Mouse (Mus musculus) intestine, embryonic 16.5 days (tissue): ENCODE data around the gene Akap7. TPM values are rescaled to one million over a fixed set of nuclear protein-coding genes. Genes with fewer than 3 reads are reported as not detected.
"Not testable (repeated sequence)": the region's sequence is repeated elsewhere in the genome, so short reads cannot be mapped to it uniquely, and the experiment has no call there.

Experiments
- ATAC-seq: fragments of 200-750 bp; cut with Nextera tagmentation; 2 replicates; pipeline ENCODE4 v1.8.0; 2017; ENCODE audit warnings: moderate TSS enrichment, moderate library complexity
- H3K27ac ChIP-seq: fragments of 300-500 bp; sonication (generic); 2 replicates; pipeline ENCODE4 v1.5.1; 2014; ENCODE audit warnings: mild to moderate bottlenecking, low read length
- H3K27me3 ChIP-seq: fragments of 300-500 bp; sonication (generic); replicated peaks from 2 replicates; pipeline ENCODE4 v1.6.1; 2014; ENCODE audit warnings: low read length, control low read depth, mixed read lengths; ENCODE audit not compliant: control insufficient read depth, insufficient read depth
- H3K36me3 ChIP-seq: fragments of 300-500 bp; sonication (generic); 2 replicates; pipeline ENCODE4 v1.6.1; 2014; ENCODE audit warnings: low read length, control low read depth; ENCODE audit not compliant: control insufficient read depth, insufficient read depth
- H3K4me1 ChIP-seq: fragments of 300-500 bp; sonication (generic); 2 replicates; pipeline ENCODE4 v1.6.1; 2014; ENCODE audit warnings: low read length, control low read depth, mixed read lengths; ENCODE audit not compliant: control insufficient read depth, insufficient read depth
- H3K4me2 ChIP-seq: fragments of 300-500 bp; sonication (generic); 2 replicates; pipeline ENCODE4 v1.6.1; 2014; ENCODE audit warnings: low read depth, low read length, control low read depth
- H3K4me3 ChIP-seq: fragments of 300-500 bp; sonication (generic); 2 replicates; pipeline ENCODE4 v1.5.1; 2014; ENCODE audit warnings: mild to moderate bottlenecking, low read length
- H3K9ac ChIP-seq: fragments of 300-500 bp; sonication (generic); 2 replicates; pipeline ENCODE4 v1.6.1; 2014; ENCODE audit warnings: low read depth, low read length
- H3K9me3 ChIP-seq: fragments of 300-500 bp; sonication (generic); 2 replicates; pipeline ENCODE4 v1.6.1; 2016; ENCODE audit warnings: low read length, control low read depth; ENCODE audit not compliant: control insufficient read depth
- WGBS: fragments of 180-500 bp; shearing (Covaris S2); extraction: QIAGEN DNeasy Blood & Tissue Kit; methylation state at CpG from one replicate; pipeline ENCODE4 v1.1.7; 2014; 5-methylcytosine and 5-hydroxymethylcytosine counted together
- polyA plus RNA-seq: library from polyadenylated mRNA; unstranded; fragments of >200 nt; fragmentation: Nextera tagmentation; extraction: Ambion mirVana; gene quantifications from 2 replicates; pipeline ENCODE4 v1.2.1, GENCODE M21; 2015

Akap7 gene
- polyA plus RNA-seq, 1 experiment from 2014 or later: 27.6 TPM

DNA sequence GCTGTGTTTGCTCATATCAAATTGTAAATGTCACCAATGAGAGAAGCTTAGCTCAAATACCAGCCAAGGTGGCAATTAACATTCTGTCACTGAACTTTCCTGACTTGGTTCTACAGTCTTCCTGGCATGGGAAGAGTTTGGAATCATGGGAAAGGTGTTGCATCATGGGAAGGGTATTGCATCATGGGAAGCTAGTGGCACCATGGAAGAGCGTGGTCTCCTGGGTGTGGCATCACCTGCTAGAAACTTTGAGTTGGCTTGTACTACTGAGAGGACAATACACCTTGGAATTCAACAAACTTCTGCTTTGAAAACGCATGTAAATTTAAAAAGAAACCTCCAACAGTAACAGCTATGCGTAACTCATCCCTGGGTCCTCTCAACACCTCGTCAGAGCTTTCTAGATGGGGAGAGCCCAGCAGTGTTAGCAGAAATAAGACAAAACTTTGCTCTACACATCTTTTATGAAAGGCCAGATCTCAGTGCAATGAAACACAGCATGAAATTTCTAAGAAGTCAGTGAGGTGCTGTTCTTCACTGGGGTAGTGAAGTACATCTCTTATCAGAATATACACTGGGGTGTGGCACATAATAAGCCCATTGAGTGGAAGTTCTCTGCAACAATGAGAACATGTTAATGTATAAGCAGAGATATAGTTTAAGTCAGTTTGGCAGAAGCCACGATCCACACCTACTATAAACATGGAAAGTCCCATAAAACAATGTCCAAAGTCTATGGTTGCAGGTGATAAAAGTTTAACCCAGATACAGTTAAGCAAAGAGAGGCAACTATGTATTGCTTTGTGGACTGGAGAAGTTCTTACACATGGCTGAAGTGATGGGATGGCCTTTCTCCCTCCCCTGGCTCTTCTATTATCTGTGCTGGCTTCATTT, 115.2 kb downstream of the Akap7 start:
- ATAC-seq: peak; percentile 96
- Histone ChIP-seq H3K4me3 (no peak overlapping the region), H3K9ac (no peak overlapping the region), H3K36me3 (no peaks in the 10 kb centered on the region), H3K27ac (peak overlapping the region; percentile 86), H3K4me2 (peak overlapping the region; percentile 17), H3K27me3 (no peaks in the 10 kb centered on the region), H3K4me1 (peaks cover 11% of the 10 kb centered on the region), H3K9me3 (no peaks in the 10 kb centered on the region)
- WGBS: 62% methylated on average over 5 of the region's 5 CpGs

DNA sequence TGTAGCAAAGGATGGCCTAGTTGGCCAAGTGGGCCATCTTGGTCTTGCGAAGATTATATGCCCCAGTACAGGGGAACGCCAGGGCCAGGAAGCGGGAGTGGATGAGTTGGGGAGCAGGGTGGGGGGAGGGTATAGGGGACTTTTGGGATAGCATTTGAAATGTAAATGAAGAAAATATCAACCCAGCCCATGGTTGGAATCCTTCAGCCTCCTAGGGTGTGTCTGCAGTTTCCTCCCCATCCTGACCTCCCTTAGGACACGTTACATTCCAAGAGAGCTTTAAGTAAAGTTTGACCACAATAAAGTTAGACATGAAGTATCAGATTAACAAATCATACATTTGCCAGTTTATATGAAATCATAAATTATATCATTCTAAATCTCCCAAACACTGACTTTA, 116.5 kb downstream of the Akap7 start:
- Histone ChIP-seq H3K27ac (no peak overlapping the region), H3K36me3 (no peaks in the 10 kb centered on the region), H3K9ac (no peak overlapping the region), H3K27me3 (no peaks in the 10 kb centered on the region), H3K9me3 (no peaks in the 10 kb centered on the region), H3K4me1 (peaks cover 10% of the 10 kb centered on the region), H3K4me3 (no peak overlapping the region), H3K4me2 (no peak overlapping the region)
- WGBS: 88% methylated on average over 4 of the region's 4 CpGs
- no peak for ATAC-seq

DNA sequence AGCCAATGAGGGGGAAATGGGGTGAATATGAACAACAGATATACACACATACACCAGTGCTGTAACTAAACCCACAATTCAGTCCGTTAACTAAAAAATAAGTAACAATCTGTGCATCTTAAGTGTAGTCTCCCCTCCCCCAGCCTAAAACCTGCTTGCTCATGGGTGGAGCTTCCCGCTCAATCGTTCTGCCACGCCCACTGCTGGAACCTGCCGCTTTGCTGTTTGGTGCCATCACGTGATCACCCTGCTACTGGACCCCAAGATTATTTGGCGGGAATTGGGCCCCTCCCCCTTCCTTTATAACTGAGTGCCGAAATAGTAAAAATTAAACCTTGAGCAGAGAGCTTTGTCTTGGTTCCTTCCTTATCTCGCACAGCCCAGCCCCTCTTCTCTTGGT, 121.4 kb downstream of the Akap7 start:
- ATAC-seq, H3K36me3 ChIP-seq: not testable (repeated sequence)
- WGBS: 56% methylated on average over 9 of the region's 9 CpGs

DNA sequence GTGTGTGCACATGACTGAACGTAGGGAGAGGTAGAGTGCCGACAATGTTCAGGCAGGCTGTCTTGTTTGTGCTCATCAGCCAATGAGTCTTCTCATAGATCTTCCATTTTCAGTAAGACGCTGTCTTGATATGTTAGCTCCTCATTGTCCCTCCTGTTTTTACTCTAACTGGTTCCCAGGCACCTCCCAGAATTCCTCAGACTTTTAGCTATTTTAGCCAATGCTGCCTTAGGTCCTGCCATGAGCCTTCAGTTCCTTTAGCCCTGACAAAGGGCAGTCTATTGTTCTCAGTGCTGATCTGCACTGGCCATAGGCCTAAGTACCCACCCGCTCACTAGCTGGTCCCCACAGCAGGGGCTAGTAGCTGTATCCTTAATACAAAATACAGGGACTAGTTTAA, 122.0 kb downstream of the Akap7 start:
- 94% methylated on average over 4 of the region's 4 CpGs for WGBS
- H3K4me1 ChIP-seq: peaks cover 12% of the 10 kb centered on the region
- no peaks in the 10 kb centered on the region for H3K27me3 ChIP-seq
- no peaks in the 10 kb centered on the region for H3K36me3 ChIP-seq
- H3K9me3 ChIP-seq: no peaks in the 10 kb centered on the region
- H3K27ac ChIP-seq: no peak overlapping the region; the same call in 1 of the 2 replicates
- ATAC-seq: no peak
- no peak overlapping the region for H3K9ac ChIP-seq
- no peak overlapping the region for H3K4me3 ChIP-seq
- H3K4me2 ChIP-seq: no peak overlapping the region

More for the DNA sequence above, 121.4 kb downstream of the Akap7 start:
- H3K4me3 ChIP-seq, H3K4me2 ChIP-seq, H3K27ac ChIP-seq, H3K9ac ChIP-seq, H3K9me3 ChIP-seq, H3K27me3 ChIP-seq: not testable (repeated sequence)
- peaks cover 12% of the 10 kb centered on the region for H3K4me1 ChIP-seq

DNA sequence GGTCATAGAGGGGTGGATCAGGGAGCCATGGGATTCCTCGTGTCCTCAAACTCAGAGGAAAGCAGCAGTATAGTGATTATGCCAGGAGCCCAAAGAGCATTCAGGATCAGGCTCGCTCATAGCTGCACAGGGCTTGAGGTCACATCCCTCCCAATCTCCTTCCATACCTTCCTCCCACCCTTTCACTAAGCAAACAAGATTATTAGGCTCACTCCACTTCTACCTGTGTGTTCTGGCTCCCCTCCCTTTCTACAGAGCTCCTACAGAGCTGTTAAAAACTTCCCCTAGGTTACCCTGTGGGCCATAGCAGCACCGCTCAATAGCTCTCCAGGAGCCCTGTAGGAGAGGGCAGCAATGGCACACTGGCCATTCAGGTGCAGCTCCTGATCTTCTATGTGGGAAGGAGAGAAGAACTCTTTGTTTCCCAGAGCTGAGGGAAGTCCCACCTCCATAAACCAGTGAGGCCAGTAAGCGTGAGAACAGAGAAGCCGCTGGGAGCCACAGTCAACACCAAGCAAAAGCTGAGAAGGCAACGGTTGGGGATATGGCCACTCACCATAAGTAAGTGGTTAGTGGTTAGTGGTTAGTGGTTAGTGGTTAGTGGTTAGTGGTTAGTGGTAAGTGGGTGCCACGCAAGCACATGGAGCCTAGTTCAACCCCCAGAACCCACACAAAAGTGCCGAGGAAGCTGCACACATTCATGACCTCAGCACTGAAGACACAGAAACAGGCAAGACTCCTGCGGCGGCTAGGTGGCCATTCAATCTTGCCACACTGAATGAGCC, 122.7 kb downstream of the Akap7 start:
- WGBS: 71% methylated on average over 10 of the region's 10 CpGs
- H3K4me1 ChIP-seq: peaks cover 12% of the 10 kb centered on the region
- H3K36me3 ChIP-seq: no peaks in the 10 kb centered on the region
- peak; percentile 43 for ATAC-seq
- no peaks in the 10 kb centered on the region for H3K27me3 ChIP-seq
- H3K9ac ChIP-seq: no peak overlapping the region
- peak overlapping the region; percentile 25 for H3K27ac ChIP-seq
- H3K4me3 ChIP-seq: no peak overlapping the region
- H3K4me2 ChIP-seq: no peak overlapping the region
- H3K9me3 ChIP-seq: no peaks in the 10 kb centered on the region

DNA sequence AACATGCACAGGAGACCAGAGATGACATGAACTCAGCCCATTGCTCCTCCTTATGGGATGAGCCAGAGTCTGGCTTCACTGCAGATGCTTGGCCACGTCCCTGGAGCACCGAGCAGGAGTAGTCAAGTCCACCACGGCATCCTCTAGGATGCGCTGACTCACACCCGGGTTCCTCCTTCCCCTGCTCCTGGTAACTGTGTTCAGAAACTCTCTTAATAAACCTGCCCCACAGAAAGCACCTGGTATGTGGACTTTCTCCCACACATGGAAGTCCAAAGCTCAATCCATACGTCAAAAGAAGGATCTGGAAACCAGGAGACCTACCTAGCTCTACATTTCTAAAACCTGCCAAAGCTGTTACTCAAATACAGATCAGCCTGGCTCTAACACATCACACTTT, 124.4 kb downstream of the Akap7 start:
- Histone ChIP-seq H3K4me3 (no peak overlapping the region), H3K27me3 (no peaks in the 10 kb centered on the region), H3K9ac (no peak overlapping the region), H3K4me1 (peaks cover 18% of the 10 kb centered on the region), H3K36me3 (no peaks in the 10 kb centered on the region), H3K9me3 (no peaks in the 10 kb centered on the region), H3K4me2 (no peak overlapping the region), H3K27ac (peak overlapping the region; percentile 59)
- 68% methylated on average over 6 of the region's 6 CpGs for whole genome bisulfite sequencing
- ATAC-seq: peak; percentile 69

DNA sequence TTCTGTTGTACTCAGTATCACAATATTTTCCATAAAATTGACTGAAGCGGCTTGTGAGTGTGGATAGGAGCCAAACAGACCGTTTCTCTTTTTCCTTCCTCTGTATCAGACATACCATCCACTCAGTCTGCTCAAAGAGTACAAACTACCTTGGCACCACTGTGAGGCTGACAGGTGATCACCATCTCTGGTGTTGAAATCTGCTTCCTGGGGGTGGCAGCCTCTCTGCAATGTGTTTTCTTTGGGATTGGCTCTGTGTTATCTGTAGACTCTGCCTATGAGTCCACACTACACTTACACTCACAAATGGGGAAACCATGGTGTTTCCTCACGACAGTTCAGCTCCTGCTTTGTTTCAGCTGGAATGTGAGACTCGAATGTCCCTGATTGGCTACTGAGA, 128.6 kb downstream of the Akap7 start:
- H3K27ac ChIP-seq: no peak overlapping the region
- 83% methylated on average over 4 of the region's 4 CpGs for WGBS

DNA sequence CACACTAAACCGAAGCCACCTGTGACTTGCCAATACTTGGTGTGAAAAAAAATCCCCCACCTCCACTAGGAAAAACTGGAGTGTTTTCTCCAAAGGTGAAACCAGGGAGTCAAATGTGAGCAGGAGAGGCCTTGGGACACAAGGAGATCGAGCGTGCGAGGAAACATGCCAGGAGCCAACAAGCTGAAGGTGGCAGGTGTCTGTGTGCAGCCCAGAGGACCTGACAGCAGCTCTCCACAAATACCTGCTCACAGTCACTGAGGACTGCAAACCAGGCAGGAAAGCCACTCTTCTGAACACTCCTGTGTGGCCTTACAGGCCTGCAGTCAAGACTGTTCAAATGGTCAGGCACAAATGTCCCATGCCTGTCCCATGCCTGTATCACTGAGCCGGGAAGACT, 130.4 kb downstream of the Akap7 start:
- Histone ChIP-seq H3K27ac (no peak overlapping the region), H3K4me3 (no peak overlapping the region), H3K36me3 (no peaks in the 10 kb centered on the region), H3K27me3 (no peaks in the 10 kb centered on the region), H3K4me1 (0 out of 2 replicates have a peak, but pooled peaks cover 8% of the 10 kb centered on the region), H3K9me3 (no peaks in the 10 kb centered on the region), H3K9ac (no peak overlapping the region), H3K4me2 (no peak overlapping the region)
- WGBS: 93% methylated on average over 5 of the region's 5 CpGs
- ATAC-seq: no peak

More for the DNA sequence above, 128.6 kb downstream of the Akap7 start:
- Histone ChIP-seq H3K9ac (no peak overlapping the region), H3K4me2 (no peak overlapping the region), H3K27me3 (no peaks in the 10 kb centered on the region), H3K9me3 (no peaks in the 10 kb centered on the region), H3K4me1 (peaks cover 14% of the 10 kb centered on the region), H3K4me3 (no peak overlapping the region), H3K36me3 (no peaks in the 10 kb centered on the region)
- ATAC-seq: no peak

DNA sequence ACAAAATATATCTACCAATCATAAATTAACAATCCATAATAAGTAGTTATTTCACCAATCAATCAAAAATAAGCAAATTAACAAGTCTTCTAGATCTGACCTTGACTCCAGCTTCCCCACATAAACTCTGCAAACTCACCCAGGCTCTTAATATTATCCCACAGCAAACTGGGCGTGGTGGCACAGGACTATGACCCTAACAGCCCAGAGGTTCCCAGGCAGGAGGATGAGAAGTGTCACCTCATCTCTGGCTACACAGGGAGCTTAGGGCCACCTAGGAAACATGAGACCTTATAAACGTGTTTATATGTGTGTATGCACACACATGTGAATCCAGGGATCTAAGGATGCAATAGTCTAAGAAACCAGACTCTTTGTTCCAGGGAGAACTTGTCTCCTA, 132.8 kb downstream of the Akap7 start:
- H3K36me3 ChIP-seq: no peaks in the 10 kb centered on the region
- no peak overlapping the region for H3K27ac ChIP-seq
- no peak overlapping the region for H3K4me3 ChIP-seq
- 63% methylated on average over 2 of the region's 2 CpGs for WGBS
- no peak overlapping the region for H3K9ac ChIP-seq
- H3K4me2 ChIP-seq: no peak overlapping the region
- H3K9me3 ChIP-seq: no peaks in the 10 kb centered on the region
- no peaks in the 10 kb centered on the region for H3K27me3 ChIP-seq
- H3K4me1 ChIP-seq: 0 out of 2 replicates have a peak, but pooled peaks cover 7% of the 10 kb centered on the region
- peak; percentile 88 for ATAC-seq
